Mouse (Mus musculus): ENCODE measurements around the gene Gm5741.

GRCm38 (mm10) chr8:85026670-85027515, 40.9 kb downstream of the Gm5741 start, which contains the start of gene Trir:
- TF ChIP-seq CTCF (IDR thresholded peaks at IDR 0.05; ENCODE audit: low read depth) = no peak
- no peak for TF ChIP-seq EP300 (optimal IDR thresholded peaks at IDR 0.05)
